Mouse (Mus musculus) kidney, postnatal 36 days (tissue): ENCODE measurements around the gene Olfr490.

Source experiments
- DNase-seq, 2 experiments: peaks; one replicate each; pipeline ENCODE4 v3.0.0; 2021 to 2022; ENCODE audit warnings: mixed read lengths in 2 of 2

Olfr490 gene

DNA sequence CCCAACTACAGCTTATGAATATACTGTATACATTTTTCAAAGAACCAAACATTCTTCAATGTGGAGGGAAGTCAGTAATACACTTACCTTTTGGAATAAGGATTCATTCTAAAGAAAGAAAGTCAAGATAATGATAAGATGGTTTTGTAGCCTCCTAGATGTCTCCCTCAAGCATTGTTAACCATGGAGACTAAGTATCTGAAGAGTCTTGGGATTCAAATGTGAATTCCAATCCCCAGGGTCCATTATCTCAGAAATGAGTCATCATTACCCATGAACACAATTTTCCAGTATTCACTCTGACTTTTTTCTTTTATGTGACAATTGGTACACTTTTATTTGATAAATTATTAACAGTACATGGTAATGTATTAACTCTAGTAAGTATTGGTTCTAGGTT, at the start of gene Olfr490:
Gene Olfr490, minus strand, starts transcription at position 101 of the 400 bp plus-strand sequence.
- no peak for DNase-seq

DNA sequence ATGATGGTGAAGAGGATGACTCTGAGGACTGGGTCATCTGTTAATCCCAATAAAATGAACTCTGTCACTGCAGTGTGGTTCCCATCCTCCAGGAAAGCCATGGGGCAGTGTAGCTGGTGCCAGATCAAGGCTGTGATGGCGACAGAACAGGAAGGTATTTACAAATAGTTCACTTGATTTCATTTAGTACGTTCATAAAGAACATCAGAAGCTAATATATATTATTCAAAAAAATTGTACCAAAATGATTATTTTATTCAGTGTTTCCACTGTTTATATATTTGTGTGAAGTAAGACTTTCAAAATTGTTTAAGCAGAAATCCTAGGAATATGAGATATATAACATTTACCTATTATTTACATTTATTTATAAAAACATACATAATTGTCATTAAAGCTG, 34.8 kb upstream of the Olfr490 start, which contains the start of gene Olfr492:
Gene Olfr492, minus strand, starts transcription at position 101 of the 400 bp plus-strand sequence.
- no peak for DNase-seq

DNA sequence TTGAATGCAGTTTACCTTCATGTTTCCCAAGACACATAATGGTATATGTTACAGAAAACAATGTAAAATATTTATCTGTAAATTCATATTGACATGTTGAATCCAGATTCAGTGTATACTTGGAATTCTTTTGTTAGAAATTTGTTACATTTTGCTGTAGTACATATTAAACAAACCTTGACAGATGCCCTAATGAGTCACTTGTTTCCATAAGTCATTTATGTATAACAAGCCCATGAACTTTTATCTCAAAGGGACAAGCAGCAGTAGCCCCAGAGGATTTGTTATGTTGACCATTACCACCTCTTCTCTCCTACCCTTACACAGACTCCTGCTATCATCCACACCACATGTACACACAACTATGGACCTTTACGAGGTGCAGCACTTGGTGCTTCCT, 24.4 kb upstream of the Olfr490 start, which contains the start of gene Olfr491:
Gene Olfr491, plus strand, starts transcription at position 301 of the 400 bp plus-strand sequence.
- no peak for DNase-seq

DNA sequence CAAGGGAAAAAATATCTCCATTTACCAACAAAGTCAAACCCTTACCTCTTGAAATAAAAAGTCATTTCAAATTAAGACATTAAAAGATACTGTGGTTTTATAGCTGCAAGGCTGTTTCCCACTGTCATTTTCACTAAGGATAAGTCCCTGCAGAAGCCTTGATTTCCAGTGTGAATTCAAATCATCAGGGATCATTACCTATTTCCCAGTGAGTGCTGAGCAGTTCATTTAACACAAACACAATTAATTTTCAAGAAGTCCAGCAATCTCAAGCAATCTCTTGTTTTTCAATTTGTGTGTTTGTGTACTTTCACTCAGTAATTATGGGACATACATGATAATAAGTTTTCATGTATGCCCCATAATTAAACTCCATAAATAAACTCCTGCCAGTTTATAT, 30.5 kb downstream of the Olfr490 start, which contains the start of gene Olfr488:
Gene Olfr488, minus strand, starts transcription at position 101 of the 400 bp plus-strand sequence.
- DNase-seq = no peak
